21 mouse cellular contexts compared by ENCODE assay signal in genomic region chr14:117603837-117604236, GRCm38 (mm10).
A peak's percentile ranks its signal among the peaks of the same experiment; 100 is the strongest.
DNase-seq lines count a peak whose midpoint lies in the region; ATAC-seq and TF ChIP-seq lines count a peak whose summit lies in the region.
"Had no signal": no experiment of that assay in that cellular context is flagged by ENCODE, and none has a peak within 500 bp of the region (broad histone marks: within the 10 kb centered on the region; RNA-seq: fewer than 3 reads in every experiment).

No protein-coding gene starts in this region.

- peak; percentile 46; the same call in 1 of the 2 replicates for ATAC-seq in kidney, embryonic 15.5 days (replicated peaks; ENCODE audit: low FRiP score)
- no peak for ATAC-seq in kidney, postnatal 0 days (replicated peaks; ENCODE audit: low FRiP score, low read depth)
- ATAC-seq: forebrain, embryonic 14.5 days; forebrain, embryonic 16.5 days had no signal

- H3K9ac ChIP-seq in kidney, embryonic 15.5 days: no peak overlapping the region
- H3K9ac ChIP-seq in kidney, postnatal 0 days (ENCODE audit: low read depth, low read length): no peak overlapping the region
- H3K9ac ChIP-seq: embryonic facial prominence, embryonic 13.5 days; embryonic facial prominence, embryonic 15.5 days; forebrain, embryonic 12.5 days had no signal

- H3K27me3 ChIP-seq in kidney, embryonic 15.5 days: no peaks in the 10 kb centered on the region
- no peaks in the 10 kb centered on the region for H3K27me3 ChIP-seq in kidney, postnatal 0 days (ENCODE audit: insufficient read depth, low read length)
- H3K27me3 ChIP-seq: embryonic facial prominence, embryonic 13.5 days; embryonic facial prominence, embryonic 15.5 days; forebrain, embryonic 12.5 days had no signal

- 30% methylated on average over 1 of the region's 1 CpGs for WGBS in kidney, embryonic 15.5 days
- WGBS in kidney, postnatal 0 days: 43% methylated on average over 1 of the region's 1 CpGs

- no peaks in the 10 kb centered on the region for H3K4me1 ChIP-seq in kidney, embryonic 15.5 days
- 0 out of 2 replicates have a peak, but pooled peaks cover 3% of the 10 kb centered on the region for H3K4me1 ChIP-seq in kidney, postnatal 0 days (replicated peaks; ENCODE audit: insufficient read depth, low read length)
- H3K4me1 ChIP-seq: embryonic facial prominence, embryonic 13.5 days; embryonic facial prominence, embryonic 15.5 days; forebrain, embryonic 12.5 days had no signal

- no peaks in the 10 kb centered on the region for H3K9me3 ChIP-seq in kidney, embryonic 15.5 days (replicated peaks)
- no peaks in the 10 kb centered on the region for H3K9me3 ChIP-seq in kidney, postnatal 0 days (replicated peaks; ENCODE audit: low read length)
- H3K9me3 ChIP-seq: embryonic facial prominence, embryonic 13.5 days; embryonic facial prominence, embryonic 15.5 days; forebrain, embryonic 10.5 days; forebrain, embryonic 12.5 days had no signal

- no peak overlapping the region for H3K27ac ChIP-seq in kidney, embryonic 15.5 days
- H3K27ac ChIP-seq in kidney, postnatal 0 days: no peak overlapping the region
- H3K27ac ChIP-seq: embryonic facial prominence, embryonic 13.5 days; embryonic facial prominence, embryonic 15.5 days; forebrain, embryonic 10.5 days; forebrain, embryonic 12.5 days had no signal

- no peaks in the 10 kb centered on the region for H3K36me3 ChIP-seq in kidney, embryonic 15.5 days
- no peaks in the 10 kb centered on the region for H3K36me3 ChIP-seq in kidney, postnatal 0 days (ENCODE audit: insufficient read depth, low read length)
- H3K36me3 ChIP-seq: embryonic facial prominence, embryonic 13.5 days; embryonic facial prominence, embryonic 15.5 days; forebrain, embryonic 10.5 days; forebrain, embryonic 12.5 days had no signal

- no peak overlapping the region for H3K4me2 ChIP-seq in kidney, embryonic 15.5 days
- H3K4me2 ChIP-seq in kidney, postnatal 0 days (ENCODE audit: low read length): no peak overlapping the region
- H3K4me2 ChIP-seq: embryonic facial prominence, embryonic 13.5 days; embryonic facial prominence, embryonic 15.5 days; forebrain, embryonic 12.5 days had no signal

- DNase-seq in kidney, postnatal 36 days: no peak
- peak; percentile 54 for DNase-seq in kidney, postnatal 0 days (ENCODE audit: low spot score)
- DNase-seq in kidney, postnatal 14 days: no peak
- DNase-seq: adrenal gland, adult 2 months; adrenal gland, postnatal 10 days; adrenal gland, postnatal 25 days; cerebellum, adult 11 months; cerebellum, adult 18-20 months; cerebellum, adult 8-10 months; cerebellum, adult 9-11 months; cerebellum, postnatal 14 days; cerebellum, postnatal 36 days; embryo, embryonic 11 days had no signal

- H3K4me3 ChIP-seq in kidney, embryonic 15.5 days (replicated peaks): no peak overlapping the region
- H3K4me3 ChIP-seq in kidney, postnatal 0 days (replicated peaks; ENCODE audit: low read depth, low read length): no peak overlapping the region
- H3K4me3 ChIP-seq: embryonic facial prominence, embryonic 13.5 days; embryonic facial prominence, embryonic 15.5 days; erythroblast, embryonic 14.5 days; forebrain, embryonic 10.5 days; forebrain, embryonic 12.5 days had no signal

- TF ChIP-seq CTCF in kidney, postnatal 0 days (IDR thresholded peaks at IDR 0.05; ENCODE audit: low read depth): no peak
